Mouse (Mus musculus): ENCODE results near the gene Ptprd. TPM values are rescaled to one million over a fixed set of nuclear protein-coding genes. Genes with fewer than 3 reads are reported as not detected.
A peak's percentile ranks its signal among the peaks of the same experiment; 100 is the strongest.

The Ptprd gene
- polyA plus RNA-seq, 1 experiment from 2014 or later = 5.6 TPM

- no peaks in the 10 kb centered on the region for H3K9me3 ChIP-seq (ENCODE audit: control insufficient read depth, low read length)
- TF ChIP-seq CTCF (IDR thresholded peaks at IDR 0.05; ENCODE audit: low read depth) (no peak), EP300 (optimal IDR thresholded peaks at IDR 0.05) (no peak)
- no peak overlapping the region for H3K9ac ChIP-seq (ENCODE audit: low read length)
- WGBS = 90% methylated on average over 1 of the region's 1 CpGs
- H3K4me1 ChIP-seq (replicated peaks; ENCODE audit: control insufficient read depth, insufficient read depth) = no peaks in the 10 kb centered on the region
- H3K27me3 ChIP-seq (ENCODE audit: control insufficient read depth, insufficient read depth, low read length) = no peaks in the 10 kb centered on the region
- ATAC-seq (ENCODE audit: low FRiP score, low TSS enrichment) = no peak
- no peak overlapping the region for H3K4me2 ChIP-seq (replicated peaks; ENCODE audit: low read depth)
- no peak for DNase-seq (ENCODE audit: low spot score)
- H3K4me3 ChIP-seq (ENCODE audit: low read depth, low read length) = no peak overlapping the region
- H3K36me3 ChIP-seq (ENCODE audit: control insufficient read depth, insufficient read depth, low read length) = no peaks in the 10 kb centered on the region
- no peak overlapping the region for H3K27ac ChIP-seq (replicated peaks)
Observed at GRCm38 (mm10) chr4:76989961-76990360, 1221.8 kb downstream of the Ptprd start.

DNA sequence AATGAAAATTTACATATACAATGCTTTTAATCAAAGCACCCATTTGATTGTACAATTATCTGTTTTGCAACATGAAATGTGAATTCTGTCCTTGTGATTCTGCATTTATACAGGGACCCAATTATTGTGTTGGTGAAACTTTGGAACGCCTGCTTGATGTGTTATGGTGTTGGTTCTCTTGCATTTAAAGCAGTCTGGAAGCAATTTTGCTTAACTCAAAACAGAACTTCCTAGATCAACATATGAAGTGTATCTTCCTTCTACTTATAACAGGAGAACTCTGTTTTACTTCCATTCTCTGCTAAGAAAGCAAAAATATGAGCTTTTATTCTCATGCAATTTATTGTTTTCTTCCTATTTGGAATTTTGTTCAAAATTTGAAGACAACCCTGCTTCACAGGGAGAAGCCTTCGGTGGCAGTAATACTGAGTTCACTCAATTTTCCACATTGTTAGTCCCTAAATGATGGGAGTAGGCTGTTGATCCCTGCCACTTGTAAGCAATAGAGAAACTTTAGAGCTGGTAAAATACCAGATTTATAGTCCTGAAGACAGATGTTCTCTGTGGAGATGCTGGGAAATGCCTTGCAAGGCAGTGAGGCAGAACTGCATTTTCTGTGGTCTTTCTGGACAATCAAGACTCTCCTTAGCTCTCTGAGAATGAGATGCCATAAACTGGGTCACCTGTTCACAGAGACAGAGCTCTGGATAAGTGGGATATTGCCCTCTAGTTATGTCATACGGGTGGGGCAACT is 1234.5 kb downstream of the Ptprd start:
- Histone ChIP-seq H3K9me3 (ENCODE audit: control insufficient read depth, low read length) (no peaks in the 10 kb centered on the region), H3K36me3 (ENCODE audit: control insufficient read depth, insufficient read depth, low read length) (no peaks in the 10 kb centered on the region), H3K4me1 (replicated peaks; ENCODE audit: control insufficient read depth, insufficient read depth) (no peaks in the 10 kb centered on the region), H3K9ac (ENCODE audit: low read length) (no peak overlapping the region), H3K27me3 (ENCODE audit: control insufficient read depth, insufficient read depth, low read length) (no peaks in the 10 kb centered on the region), H3K4me3 (ENCODE audit: low read depth, low read length) (no peak overlapping the region), H3K4me2 (replicated peaks; ENCODE audit: low read depth) (no peak overlapping the region), H3K27ac (replicated peaks) (no peak overlapping the region)
- DNase-seq (ENCODE audit: low spot score) (no peak), ATAC-seq (ENCODE audit: low FRiP score, low TSS enrichment) (no peak)
- 81% methylated on average over 3 of the region's 3 CpGs for WGBS
- TF ChIP-seq EP300 (optimal IDR thresholded peaks at IDR 0.05) (no peak), CTCF (IDR thresholded peaks at IDR 0.05; ENCODE audit: low read depth) (no peak)

- no peaks in the 10 kb centered on the region for H3K27me3 ChIP-seq (ENCODE audit: control insufficient read depth, insufficient read depth, low read length)
- no peak overlapping the region for H3K27ac ChIP-seq (replicated peaks)
- no peaks in the 10 kb centered on the region for H3K36me3 ChIP-seq (ENCODE audit: control insufficient read depth, insufficient read depth, low read length)
- H3K4me2 ChIP-seq (replicated peaks; ENCODE audit: low read depth) = no peak overlapping the region
- no peaks in the 10 kb centered on the region for H3K9me3 ChIP-seq (ENCODE audit: control insufficient read depth, low read length)
- H3K9ac ChIP-seq (ENCODE audit: low read length) = no peak overlapping the region
- no peak overlapping the region for H3K4me3 ChIP-seq (ENCODE audit: low read depth, low read length)
- 43% methylated on average over 3 of the region's 3 CpGs for WGBS
- ATAC-seq (ENCODE audit: low FRiP score, low TSS enrichment) = no peak
- H3K4me1 ChIP-seq (replicated peaks; ENCODE audit: control insufficient read depth, insufficient read depth) = no peaks in the 10 kb centered on the region
- peak; percentile 16 for DNase-seq (ENCODE audit: low spot score)
- TF ChIP-seq CTCF (IDR thresholded peaks at IDR 0.05; ENCODE audit: low read depth) (peak; percentile 79), EP300 (optimal IDR thresholded peaks at IDR 0.05) (no peak)
Observed at GRCm38 (mm10) chr4:76948251-76948650, 1263.5 kb downstream of the Ptprd start.

DNA sequence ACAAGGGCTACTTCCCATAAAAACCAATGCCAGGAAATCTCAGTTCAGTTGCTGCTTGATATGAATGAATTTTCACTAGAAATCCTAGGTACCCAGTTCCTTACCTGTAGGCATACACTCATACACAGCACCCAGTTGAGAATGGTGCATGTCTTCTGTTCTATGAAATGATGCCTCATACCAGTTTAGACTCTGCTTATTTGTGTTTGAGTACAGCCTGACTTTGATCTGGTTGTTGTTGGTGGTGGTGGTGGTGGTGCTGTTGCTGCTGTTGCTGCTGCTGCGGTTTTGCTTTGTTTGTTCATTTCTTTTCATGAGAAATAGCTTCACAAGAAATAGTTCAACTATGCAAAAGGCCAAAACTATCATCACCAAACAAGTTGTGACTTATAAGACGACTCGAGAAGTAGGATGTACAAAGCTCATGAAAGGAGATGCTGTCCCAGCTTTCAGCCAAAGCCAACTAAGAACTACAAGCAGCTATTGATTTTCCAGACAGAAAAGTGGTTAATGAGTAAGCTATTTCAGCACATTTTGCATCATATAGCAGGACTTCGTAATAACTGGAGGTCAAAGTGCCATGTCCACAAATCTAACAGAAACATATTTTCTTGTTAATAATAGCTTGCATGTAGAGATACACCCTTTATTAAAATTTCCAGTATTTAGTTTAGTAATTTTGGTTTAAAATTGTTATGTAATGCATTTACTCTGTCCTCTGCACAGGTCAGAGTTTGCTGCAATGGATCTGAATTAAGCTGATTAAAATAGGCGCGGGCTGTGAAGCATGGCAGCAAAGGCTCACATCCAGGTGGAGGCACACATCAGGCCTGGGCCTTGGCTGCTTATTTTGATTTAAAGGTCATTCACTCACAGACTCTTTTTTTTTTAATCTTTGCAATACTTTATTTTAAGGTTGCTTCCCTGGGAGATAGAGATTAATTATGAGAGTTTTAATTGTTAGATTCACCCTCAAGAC is 1270.1 kb downstream of the Ptprd start:
- H3K9ac ChIP-seq (ENCODE audit: low read length) = no peak overlapping the region
- no peak overlapping the region for H3K4me2 ChIP-seq (replicated peaks; ENCODE audit: low read depth)
- no peaks in the 10 kb centered on the region for H3K36me3 ChIP-seq (ENCODE audit: control insufficient read depth, insufficient read depth, low read length)
- 56% methylated on average over 6 of the region's 6 CpGs for WGBS
- ATAC-seq (ENCODE audit: low FRiP score, low TSS enrichment) (no peak), DNase-seq (ENCODE audit: low spot score) (no peak)
- no peak for TF ChIP-seq EP300 (optimal IDR thresholded peaks at IDR 0.05)
- TF ChIP-seq CTCF (IDR thresholded peaks at IDR 0.05; ENCODE audit: low read depth) = no peak
- H3K9me3 ChIP-seq (ENCODE audit: control insufficient read depth, low read length) = no peaks in the 10 kb centered on the region
- H3K27me3 ChIP-seq (ENCODE audit: control insufficient read depth, insufficient read depth, low read length) = no peaks in the 10 kb centered on the region
- no peak overlapping the region for H3K4me3 ChIP-seq (ENCODE audit: low read depth, low read length)
- H3K27ac ChIP-seq (replicated peaks) = no peak overlapping the region
- no peaks in the 10 kb centered on the region for H3K4me1 ChIP-seq (replicated peaks; ENCODE audit: control insufficient read depth, insufficient read depth)

GRCm38 (mm10) chr4:76931559-76931958 is 1280.2 kb downstream of the Ptprd start:
- Histone ChIP-seq H3K36me3 (ENCODE audit: control insufficient read depth, insufficient read depth, low read length) (no peaks in the 10 kb centered on the region), H3K27me3 (ENCODE audit: control insufficient read depth, insufficient read depth, low read length) (no peaks in the 10 kb centered on the region), H3K9me3 (ENCODE audit: control insufficient read depth, low read length) (no peaks in the 10 kb centered on the region), H3K27ac (replicated peaks) (no peak overlapping the region), H3K4me1 (replicated peaks; ENCODE audit: control insufficient read depth, insufficient read depth) (no peaks in the 10 kb centered on the region), H3K4me3 (ENCODE audit: low read depth, low read length) (no peak overlapping the region), H3K9ac (ENCODE audit: low read length) (no peak overlapping the region), H3K4me2 (replicated peaks; ENCODE audit: low read depth) (no peak overlapping the region)
- ATAC-seq (ENCODE audit: low FRiP score, low TSS enrichment) (no peak), DNase-seq (ENCODE audit: low spot score) (no peak)
- WGBS = 76% methylated on average over 2 of the region's 2 CpGs
- TF ChIP-seq CTCF (IDR thresholded peaks at IDR 0.05; ENCODE audit: low read depth) (no peak), EP300 (optimal IDR thresholded peaks at IDR 0.05) (no peak)

Data from stomach, postnatal 0 days (tissue).